Mouse (Mus musculus) MEL (cell line): ENCODE results near the gene Necab2.

Experiments
- BHLHE40 ChIP-seq: IDR thresholded peaks from 2 replicates; pipeline ENCODE4 v1.6.1; 2012; ENCODE audit warnings: low read depth, mild to moderate bottlenecking, inconsistent platforms, low read length, improper control_type of control experiment, borderline replicate concordance
- CTCF ChIP-seq, 3 experiments: IDR thresholded peaks in 2 of 3; conservative IDR thresholded peaks in 1 of 3; 2 replicates each; pipeline ENCODE4 v1.5.1; 2011 to 2012; ENCODE audit warnings: low read length in 3 of 3, low read depth in 2 of 3, mild to moderate bottlenecking in 2 of 3, improper control_type of control experiment in 1 of 3, inconsistent platforms in 1 of 3, mixed read lengths in 1 of 3, moderate library complexity in 1 of 3; ENCODE audit not compliant: control insufficient read depth in 1 of 3, insufficient read depth in 1 of 3, poor library complexity in 1 of 3, severe bottlenecking in 1 of 3
- EP300 ChIP-seq, 2 experiments: IDR thresholded peaks; 2 replicates each; pipeline ENCODE4 v1.6.1; 2011; ENCODE audit warnings: improper control_type of control experiment in 2 of 2, low read length in 2 of 2, low read depth in 1 of 2, mild to moderate bottlenecking in 1 of 2
- HCFC1 ChIP-seq: IDR thresholded peaks from 2 replicates; pipeline ENCODE4 v1.6.1; 2012; ENCODE audit warnings: low read depth, mild to moderate bottlenecking, inconsistent platforms, low read length, improper control_type of control experiment, moderate library complexity
- MXI1 ChIP-seq: IDR thresholded peaks from 2 replicates; pipeline ENCODE4 v1.6.1; 2011; ENCODE audit warnings: mild to moderate bottlenecking, low read depth, low read length, improper control_type of control experiment
- MYB ChIP-seq: IDR thresholded peaks from 2 replicates; pipeline ENCODE4 v1.6.1; 2011; ENCODE audit warnings: mild to moderate bottlenecking, low read depth, low read length, improper control_type of control experiment
- POLR2A ChIP-seq, 2 experiments: IDR thresholded peaks; 2 replicates each; pipeline ENCODE4 v1.6.1; 2011 to 2012; ENCODE audit warnings: low read length in 2 of 2, mild to moderate bottlenecking in 2 of 2, control low read depth in 1 of 2, improper control_type of control experiment in 1 of 2, low read depth in 1 of 2, moderate library complexity in 1 of 2; ENCODE audit not compliant: control insufficient read depth in 1 of 2, insufficient read depth in 1 of 2, poor library complexity in 1 of 2
- RCOR1 ChIP-seq: IDR thresholded peaks from 2 replicates; pipeline ENCODE4 v1.6.1; 2012; ENCODE audit warnings: low read depth, mild to moderate bottlenecking, inconsistent platforms, low read length, improper control_type of control experiment
- UBTF ChIP-seq: IDR thresholded peaks from 2 replicates; pipeline ENCODE4 v1.6.1; 2012; ENCODE audit warnings: low read depth, mild to moderate bottlenecking, inconsistent platforms, low read length, improper control_type of control experiment, moderate library complexity, borderline replicate concordance; ENCODE audit not compliant: insufficient read depth
- USF1 ChIP-seq: IDR thresholded peaks from 2 replicates; pipeline ENCODE4 v1.6.1; 2014; ENCODE audit warnings: low read depth, mild to moderate bottlenecking, inconsistent platforms, low read length, improper control_type of control experiment, moderate library complexity
- USF2 ChIP-seq, 2 experiments: IDR thresholded peaks; 2 replicates each; pipeline ENCODE4 v1.6.1; 2011 to 2012; ENCODE audit warnings: improper control_type of control experiment in 2 of 2, low read length in 2 of 2, borderline replicate concordance in 1 of 2, inconsistent platforms in 1 of 2, low read depth in 1 of 2, mild to moderate bottlenecking in 1 of 2; ENCODE audit not compliant: insufficient read depth in 1 of 2
- ZC3H11A ChIP-seq: IDR thresholded peaks from 2 replicates; pipeline ENCODE4 v1.6.1; 2012; ENCODE audit warnings: low read depth, mild to moderate bottlenecking, inconsistent platforms, low read length, improper control_type of control experiment
- ZKSCAN1 ChIP-seq: IDR thresholded peaks from 2 replicates; pipeline ENCODE4 v1.6.1; 2012; ENCODE audit warnings: low read depth, mild to moderate bottlenecking, inconsistent platforms, low read length, improper control_type of control experiment, moderate library complexity
- ZMIZ1 ChIP-seq: IDR thresholded peaks from 2 replicates; pipeline ENCODE4 v1.6.1; 2012; ENCODE audit warnings: low read depth, mild to moderate bottlenecking, inconsistent platforms, low read length, improper control_type of control experiment, moderate library complexity

DNA sequence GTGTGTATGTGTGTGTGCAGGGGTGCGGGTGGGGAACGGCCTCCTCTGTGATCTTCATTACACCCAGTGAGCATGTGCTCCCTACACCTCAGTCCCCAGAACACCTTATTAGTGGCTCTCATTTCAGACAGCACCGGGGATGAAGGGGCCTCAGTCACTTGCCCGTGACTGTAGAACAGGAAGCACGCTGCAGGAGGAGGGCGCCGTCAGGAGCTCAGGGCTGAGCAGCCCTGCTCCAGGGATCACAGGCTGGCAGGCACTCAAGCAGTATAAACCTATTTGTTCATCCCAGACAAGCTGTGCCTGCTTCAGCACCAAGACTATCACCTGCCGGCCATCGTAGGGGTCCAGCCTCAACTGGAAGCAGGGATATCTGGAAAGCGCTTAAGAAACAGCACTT, 42.6 kb upstream of the Necab2 start:
- no peak for TF ChIP-seq UBTF
- no peak for TF ChIP-seq EP300 (IDR thresholded peaks at IDR 0.05; ENCODE audit: low read depth in 1 of 2, low read length in 2 of 2)
- no peak for TF ChIP-seq CTCF (IDR thresholded peaks at IDR 0.05 in 2 of 3, conservative IDR thresholded peaks at IDR 0.05 in 1 of 3; ENCODE audit: control insufficient read depth in 1 of 3, insufficient read depth in 1 of 3, low read depth in 2 of 3, low read length in 3 of 3, poor library complexity in 1 of 3, severe bottlenecking in 1 of 3)
- no peak for TF ChIP-seq POLR2A (IDR thresholded peaks at IDR 0.05; ENCODE audit: control insufficient read depth in 1 of 2, insufficient read depth in 1 of 2, low read depth in 1 of 2, low read length in 2 of 2, poor library complexity in 1 of 2)
- TF ChIP-seq ZC3H11A: no peak
- TF ChIP-seq MXI1: no peak
- no peak for TF ChIP-seq ZKSCAN1
- TF ChIP-seq USF2 (IDR thresholded peaks at IDR 0.05; ENCODE audit: borderline replicate concordance in 1 of 2, insufficient read depth in 1 of 2, low read depth in 1 of 2, low read length in 2 of 2): no peak
- no peak for TF ChIP-seq ZMIZ1
- no peak for TF ChIP-seq USF1
- TF ChIP-seq HCFC1: no peak
- TF ChIP-seq RCOR1: no peak
- no peak for TF ChIP-seq MYB
- no peak for TF ChIP-seq BHLHE40
